Comparison of ENCODE assay signal across 26 mouse cellular contexts in the genomic region with DNA sequence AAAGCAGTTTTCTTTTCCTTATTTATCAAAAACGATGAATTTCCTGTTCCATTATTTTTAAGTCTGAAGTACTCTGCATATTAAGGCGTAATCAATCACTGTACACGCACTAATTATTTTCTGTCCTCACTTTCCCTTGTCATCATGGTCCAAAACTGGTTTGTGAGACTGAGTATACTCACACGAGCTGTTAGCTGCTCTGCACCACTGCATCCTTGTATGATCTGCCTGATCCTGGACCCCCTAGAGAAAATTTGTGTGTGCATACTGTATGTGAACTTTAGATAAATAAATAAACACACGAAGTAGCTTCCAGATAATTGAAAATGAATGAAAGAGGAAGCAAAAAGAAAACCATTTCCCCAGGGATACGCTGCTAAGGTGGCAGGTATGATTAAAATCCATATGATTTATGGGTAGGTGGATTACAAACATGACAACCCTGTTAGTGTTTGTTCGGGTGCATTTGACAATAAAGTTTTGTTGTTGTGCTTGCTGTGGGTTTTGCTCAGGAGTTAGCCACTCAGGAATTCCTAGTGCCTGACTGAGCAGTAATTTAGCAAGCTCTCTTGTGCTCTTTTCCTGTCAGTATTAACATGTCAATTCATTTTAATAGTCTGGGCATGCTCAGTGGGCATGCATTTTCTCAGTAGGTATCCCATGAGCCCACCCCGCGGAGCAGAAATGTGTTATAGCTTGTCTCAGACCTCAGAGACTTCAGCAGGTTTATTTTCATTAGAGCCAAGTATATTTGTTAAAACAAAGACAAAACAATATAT.
DNase-seq lines count a peak whose midpoint lies in the region; ATAC-seq lines count a peak whose summit lies in the region.
"Had no signal": no experiment of that assay in that cellular context is flagged by ENCODE, and none has a peak within 500 bp of the region (broad histone marks: within the 10 kb centered on the region; RNA-seq: fewer than 3 reads in every experiment).

No protein-coding gene starts in this region.

- H3K27me3 ChIP-seq in midbrain, embryonic 14.5 days (ENCODE audit: control insufficient read depth, insufficient read depth, low read length) = no peaks in the 10 kb centered on the region
- H3K27me3 ChIP-seq in midbrain, embryonic 10.5 days (ENCODE audit: low read depth, poor library complexity, severe bottlenecking) = no peaks in the 10 kb centered on the region
- H3K27me3 ChIP-seq in midbrain, embryonic 16.5 days (ENCODE audit: control insufficient read depth, insufficient read depth, low read depth, low read length) = 0 out of 2 replicates have a peak, but pooled peaks cover 3% of the 10 kb centered on the region
- H3K27me3 ChIP-seq: embryonic facial prominence, embryonic 15.5 days; intestine, embryonic 15.5 days; stomach, embryonic 15.5 days had no signal

- H3K9me3 ChIP-seq in midbrain, embryonic 14.5 days (ENCODE audit: control insufficient read depth, low read length) = no peaks in the 10 kb centered on the region
- H3K9me3 ChIP-seq in midbrain, embryonic 10.5 days (replicated peaks) = no peaks in the 10 kb centered on the region
- H3K9me3 ChIP-seq in midbrain, embryonic 16.5 days (replicated peaks; ENCODE audit: control insufficient read depth, low read length, poor library complexity, severe bottlenecking) = no peaks in the 10 kb centered on the region
- H3K9me3 ChIP-seq: embryonic facial prominence, embryonic 15.5 days; heart, embryonic 10.5 days; intestine, embryonic 15.5 days; limb, embryonic 10.5 days; stomach, embryonic 15.5 days had no signal

- H3K4me2 ChIP-seq in midbrain, embryonic 14.5 days (ENCODE audit: low read length) = no peak overlapping the region
- H3K4me2 ChIP-seq in midbrain, embryonic 16.5 days (ENCODE audit: low read length) = no peak overlapping the region
- H3K4me2 ChIP-seq: embryonic facial prominence, embryonic 15.5 days; intestine, embryonic 15.5 days; stomach, embryonic 15.5 days had no signal

- peak; percentile 64 for ATAC-seq in midbrain, embryonic 14.5 days (ENCODE audit: low FRiP score, low TSS enrichment)
- ATAC-seq in midbrain, embryonic 16.5 days = 0 out of 2 replicates have a peak, but pooled peaks have one; percentile 56
- ATAC-seq: forebrain, postnatal 0 days; intestine, embryonic 15.5 days; lung, postnatal 0 days had no signal

- DNase-seq in embryo, embryonic 11 days = peak; percentile 13
- no peak for DNase-seq in embryo, embryonic 10 days (ENCODE audit: low spot score)
- DNase-seq in midbrain, embryonic 14.5 days = peak; percentile 56
- no peak for DNase-seq in midbrain, embryonic 10.5 days (ENCODE audit: low spot score)
- DNase-seq in thymus, postnatal 4 days = no peak
- no peak for DNase-seq in liver
- DNase-seq in thymus, postnatal 25 days = no peak
- DNase-seq: adrenal gland, postnatal 14 days; cerebellum, adult 8-10 months; cerebellum, postnatal 36 days; forebrain, postnatal 0 days; heart, postnatal 4 days; kidney, adult 8-10 months; kidney, postnatal 14 days; right cerebral cortex, adult 18-20 months; right cerebral cortex, postnatal 4 days; thymus, postnatal 36 days had no signal

- no peak overlapping the region for H3K27ac ChIP-seq in midbrain, embryonic 14.5 days (replicated peaks; ENCODE audit: low read depth, low read length)
- H3K27ac ChIP-seq in midbrain, embryonic 10.5 days (replicated peaks) = no peak overlapping the region
- no peak overlapping the region for H3K27ac ChIP-seq in midbrain, embryonic 16.5 days (ENCODE audit: low read length)
- H3K27ac ChIP-seq: embryonic facial prominence, embryonic 15.5 days; heart, embryonic 10.5 days; intestine, embryonic 15.5 days; layer of hippocampus, adult 2 months; limb, embryonic 10.5 days; macrophage; stomach, embryonic 15.5 days had no signal

- 72% methylated on average over 9 of the region's 9 CpGs for WGBS in midbrain, embryonic 14.5 days
- WGBS in midbrain, embryonic 10.5 days = 85% methylated on average over 9 of the region's 9 CpGs
- WGBS in midbrain, embryonic 16.5 days = 70% methylated on average over 9 of the region's 9 CpGs

- H3K9ac ChIP-seq in midbrain, embryonic 14.5 days (replicated peaks; ENCODE audit: low read length) = no peak overlapping the region
- no peak overlapping the region for H3K9ac ChIP-seq in midbrain, embryonic 16.5 days (ENCODE audit: low read depth, low read length)
- H3K9ac ChIP-seq: embryonic facial prominence, embryonic 15.5 days; forebrain, postnatal 0 days; intestine, embryonic 15.5 days; stomach, embryonic 15.5 days had no signal

- no peaks in the 10 kb centered on the region for H3K36me3 ChIP-seq in midbrain, embryonic 14.5 days (ENCODE audit: control insufficient read depth, insufficient read depth, low read length)
- no peaks in the 10 kb centered on the region for H3K36me3 ChIP-seq in midbrain, embryonic 10.5 days
- H3K36me3 ChIP-seq in midbrain, embryonic 16.5 days (ENCODE audit: control insufficient read depth, insufficient read depth, low read length) = no peaks in the 10 kb centered on the region
- H3K36me3 ChIP-seq: embryonic facial prominence, embryonic 15.5 days; heart, embryonic 10.5 days; intestine, embryonic 15.5 days; limb, embryonic 10.5 days; stomach, embryonic 15.5 days had no signal

- no peak overlapping the region for H3K4me3 ChIP-seq in midbrain, embryonic 14.5 days (replicated peaks; ENCODE audit: low read depth, low read length)
- no peak overlapping the region for H3K4me3 ChIP-seq in midbrain, embryonic 10.5 days
- no peak overlapping the region for H3K4me3 ChIP-seq in midbrain, embryonic 16.5 days (ENCODE audit: low read depth, low read length)
- H3K4me3 ChIP-seq: embryonic facial prominence, embryonic 15.5 days; heart, embryonic 10.5 days; intestine, embryonic 15.5 days; layer of hippocampus, adult 2 months; limb, embryonic 10.5 days; stomach, embryonic 15.5 days had no signal

- no peaks in the 10 kb centered on the region for H3K4me1 ChIP-seq in midbrain, embryonic 14.5 days (ENCODE audit: control insufficient read depth, insufficient read depth, low read length)
- H3K4me1 ChIP-seq in midbrain, embryonic 10.5 days = peaks cover 13% of the 10 kb centered on the region
- H3K4me1 ChIP-seq in midbrain, embryonic 16.5 days (ENCODE audit: control insufficient read depth, insufficient read depth, low read length) = peaks cover 5% of the 10 kb centered on the region
- H3K4me1 ChIP-seq: heart, embryonic 10.5 days; intestine, embryonic 15.5 days; stomach, embryonic 15.5 days had no signal

Comparison
In these comparisons a context has a peak if more than half of its experiments do, and no peak if none do; other contexts are left out.
1. DNase-seq: peak in embryo, embryonic 11 days (single experiment) and midbrain, embryonic 14.5 days (single experiment); none in embryo, embryonic 10 days (single experiment), midbrain, embryonic 10.5 days (single experiment), thymus, postnatal 4 days (single experiment), liver (single experiment) and thymus, postnatal 25 days (single experiment).